Mouse (Mus musculus): ENCODE measurements at regions not wholly inside any gene's neighbourhood (a gene's known extent, or its start where the extent isn't known, plus 50 kb on each side); places are given as distances from the start of the nearest gene placed in this dataset.
"Not testable (repeated sequence)": the region's sequence is repeated elsewhere in the genome, so short reads cannot be mapped to it uniquely, and the experiment has no call there.

- DNase-seq (ENCODE audit: low spot score in 2 of 2) = not testable (repeated sequence)
These were observed 83.7 kb upstream of the Lemd2 start for GRCm38 (mm10) chr17:27287986-27288385.

- DNase-seq (ENCODE audit: low spot score in 2 of 2) = no peak
These were observed 77.0 kb upstream of the Lemd2 start for GRCm38 (mm10) chr17:27281241-27281640.

- not testable (repeated sequence) for DNase-seq (ENCODE audit: low spot score in 2 of 2)
These were observed 75.4 kb upstream of the Lemd2 start for GRCm38 (mm10) chr17:27279491-27280288.

GRCm38 (mm10) chr17:27277786-27278185, 73.5 kb upstream of the Lemd2 start:
- not testable (repeated sequence) for DNase-seq (ENCODE audit: low spot score in 2 of 2)

GRCm38 (mm10) chr17:27271756-27272155, 67.5 kb upstream of the Lemd2 start:
- DNase-seq (ENCODE audit: low spot score in 2 of 2) = not testable (repeated sequence)

GRCm38 (mm10) chr17:27270776-27271175, 66.5 kb upstream of the Lemd2 start:
- not testable (repeated sequence) for DNase-seq (ENCODE audit: low spot score in 2 of 2)

- not testable (repeated sequence) for DNase-seq (ENCODE audit: low spot score in 2 of 2)
These were observed 60.3 kb upstream of the Lemd2 start for GRCm38 (mm10) chr17:27264607-27265006.

GRCm38 (mm10) chr17:27262607-27263006, 58.3 kb upstream of the Lemd2 start:
- DNase-seq (ENCODE audit: low spot score in 2 of 2) = no peak

GRCm38 (mm10) chr17:27261981-27262380, 57.7 kb upstream of the Lemd2 start:
- DNase-seq (ENCODE audit: low spot score in 2 of 2) = no peak

GRCm38 (mm10) chr17:27261251-27261650, 57.0 kb upstream of the Lemd2 start:
- DNase-seq (ENCODE audit: low spot score in 2 of 2) = no peak

- DNase-seq (ENCODE audit: low spot score in 2 of 2) = no peak
These were observed 55.8 kb upstream of the Lemd2 start for GRCm38 (mm10) chr17:27260116-27260515.

- no peak for DNase-seq (ENCODE audit: low spot score in 2 of 2)
These were observed 53.1 kb upstream of the Lemd2 start for GRCm38 (mm10) chr17:27257345-27257744.

GRCm38 (mm10) chr17:27255804-27256203, 51.5 kb upstream of the Lemd2 start:
- no peak for DNase-seq (ENCODE audit: low spot score in 2 of 2)

Data from thymus, postnatal 10 days (tissue).